28 mouse cellular contexts compared by ENCODE assay signal in the genomic region with DNA sequence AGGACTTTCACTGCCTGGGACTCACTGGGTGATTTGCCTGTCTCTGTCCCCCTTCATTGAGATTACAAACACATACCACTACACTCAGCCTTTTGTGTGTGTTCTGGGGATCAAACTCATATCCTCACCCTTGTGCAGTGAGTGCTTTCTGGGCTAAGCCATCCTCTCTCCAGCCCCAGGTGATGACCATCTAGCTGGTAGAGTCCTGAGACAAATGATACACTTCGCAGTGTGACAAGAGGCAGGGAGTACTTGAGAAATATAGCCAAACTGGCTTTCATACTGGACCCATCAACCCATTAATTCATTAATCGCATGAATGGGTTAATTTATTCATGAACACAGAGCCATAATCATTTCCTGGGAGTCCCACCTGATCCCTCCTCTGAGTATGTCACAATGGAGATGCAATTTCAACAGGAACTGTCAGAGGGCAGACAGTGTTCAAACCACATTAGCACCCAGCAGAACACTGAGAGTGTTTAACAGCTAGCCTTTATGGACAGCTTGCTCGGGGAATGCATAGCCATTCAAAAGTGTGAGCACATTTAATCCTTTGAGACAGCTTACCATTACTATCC.
DNase-seq lines count a peak whose midpoint lies in the region; ATAC-seq and TF ChIP-seq lines count a peak whose summit lies in the region.
"Had no signal": no experiment of that assay in that cellular context is flagged by ENCODE, and none has a peak within 500 bp of the region (broad histone marks: within the 10 kb centered on the region; RNA-seq: fewer than 3 reads in every experiment).

No protein-coding gene starts in this region.

- TF ChIP-seq CTCF in hindbrain, postnatal 0 days (IDR thresholded peaks at IDR 0.05; ENCODE audit: low read depth) = no peak

- 85% methylated on average over 3 of the region's 3 CpGs for WGBS in forebrain, embryonic 12.5 days
- 74% methylated on average over 3 of the region's 3 CpGs for WGBS in forebrain, embryonic 13.5 days
- WGBS in midbrain, embryonic 13.5 days = 75% methylated on average over 3 of the region's 3 CpGs
- 68% methylated on average over 3 of the region's 3 CpGs for WGBS in midbrain, embryonic 14.5 days
- 69% methylated on average over 3 of the region's 3 CpGs for WGBS in hindbrain, embryonic 12.5 days
- whole genome bisulfite sequencing in hindbrain, postnatal 0 days = 56% methylated on average over 3 of the region's 3 CpGs

- H3K27me3 ChIP-seq in forebrain, embryonic 12.5 days = peaks cover 5% of the 10 kb centered on the region; the same call in 1 of the 2 replicates
- H3K27me3 ChIP-seq in forebrain, embryonic 13.5 days = no peaks in the 10 kb centered on the region
- no peaks in the 10 kb centered on the region for H3K27me3 ChIP-seq in midbrain, embryonic 13.5 days
- H3K27me3 ChIP-seq in midbrain, embryonic 14.5 days (ENCODE audit: control insufficient read depth, insufficient read depth, low read length) = no peaks in the 10 kb centered on the region
- no peaks in the 10 kb centered on the region for H3K27me3 ChIP-seq in hindbrain, embryonic 12.5 days
- H3K27me3 ChIP-seq in hindbrain, postnatal 0 days (ENCODE audit: insufficient read depth, low read length) = no peaks in the 10 kb centered on the region
- H3K27me3 ChIP-seq: embryonic facial prominence, embryonic 12.5 days; limb, embryonic 12.5 days; liver, embryonic 15.5 days; midbrain, embryonic 12.5 days had no signal

- no peak overlapping the region for H3K4me3 ChIP-seq in forebrain, embryonic 12.5 days (replicated peaks)
- no peak overlapping the region for H3K4me3 ChIP-seq in forebrain, embryonic 13.5 days
- no peak overlapping the region for H3K4me3 ChIP-seq in midbrain, embryonic 13.5 days (replicated peaks)
- H3K4me3 ChIP-seq in midbrain, embryonic 14.5 days (replicated peaks; ENCODE audit: low read depth, low read length) = no peak overlapping the region
- H3K4me3 ChIP-seq in hindbrain, embryonic 12.5 days = no peak overlapping the region
- no peak overlapping the region for H3K4me3 ChIP-seq in hindbrain, postnatal 0 days (ENCODE audit: low read length)
- H3K4me3 ChIP-seq: embryonic facial prominence, embryonic 12.5 days; heart, embryonic 12.5 days; left cerebral cortex, adult 2 months; limb, embryonic 12.5 days; liver, embryonic 15.5 days; midbrain, embryonic 12.5 days had no signal

- H3K4me2 ChIP-seq in forebrain, embryonic 12.5 days = no peak overlapping the region
- no peak overlapping the region for H3K4me2 ChIP-seq in forebrain, embryonic 13.5 days
- no peak overlapping the region for H3K4me2 ChIP-seq in midbrain, embryonic 13.5 days (replicated peaks)
- H3K4me2 ChIP-seq in midbrain, embryonic 14.5 days (ENCODE audit: low read length) = no peak overlapping the region
- no peak overlapping the region for H3K4me2 ChIP-seq in hindbrain, embryonic 12.5 days (replicated peaks)
- no peak overlapping the region for H3K4me2 ChIP-seq in hindbrain, postnatal 0 days (ENCODE audit: low read depth, low read length)
- H3K4me2 ChIP-seq: embryonic facial prominence, embryonic 12.5 days; heart, embryonic 12.5 days; limb, embryonic 12.5 days; liver, embryonic 15.5 days; lung, embryonic 14.5 days; midbrain, embryonic 12.5 days had no signal

- no peaks in the 10 kb centered on the region for H3K9me3 ChIP-seq in forebrain, embryonic 12.5 days
- no peaks in the 10 kb centered on the region; the same call in 1 of the 2 replicates for H3K9me3 ChIP-seq in forebrain, embryonic 13.5 days (replicated peaks)
- H3K9me3 ChIP-seq in midbrain, embryonic 13.5 days = no peaks in the 10 kb centered on the region
- H3K9me3 ChIP-seq in midbrain, embryonic 14.5 days (ENCODE audit: control insufficient read depth, low read length) = no peaks in the 10 kb centered on the region
- no peaks in the 10 kb centered on the region for H3K9me3 ChIP-seq in hindbrain, embryonic 12.5 days (replicated peaks)
- no peaks in the 10 kb centered on the region for H3K9me3 ChIP-seq in hindbrain, postnatal 0 days (ENCODE audit: low read length)
- H3K9me3 ChIP-seq: embryonic facial prominence, embryonic 12.5 days; G1E; heart, embryonic 12.5 days; liver, embryonic 15.5 days; midbrain, embryonic 12.5 days had no signal

- peak; percentile 55; the same call in 1 of the 2 replicates for ATAC-seq in forebrain, embryonic 12.5 days (ENCODE audit: low FRiP score)
- no peak for ATAC-seq in forebrain, embryonic 13.5 days
- ATAC-seq in midbrain, embryonic 13.5 days = peak; percentile 56
- no peak for ATAC-seq in midbrain, embryonic 14.5 days (ENCODE audit: low FRiP score, low TSS enrichment)
- ATAC-seq in hindbrain, embryonic 12.5 days (ENCODE audit: low FRiP score) = peak; percentile 79
- ATAC-seq in hindbrain, postnatal 0 days = peak; percentile 75
- ATAC-seq: inflammation-experienced regulatory T-cells, adult 6 months had no signal

- no peak overlapping the region for H3K27ac ChIP-seq in forebrain, embryonic 12.5 days
- no peak overlapping the region for H3K27ac ChIP-seq in forebrain, embryonic 13.5 days
- H3K27ac ChIP-seq in midbrain, embryonic 13.5 days = peak overlapping the region; percentile 44; the same call in 1 of the 2 replicates
- H3K27ac ChIP-seq in midbrain, embryonic 14.5 days (replicated peaks; ENCODE audit: low read depth, low read length) = no peak overlapping the region
- peak overlapping the region; percentile 76 for H3K27ac ChIP-seq in hindbrain, embryonic 12.5 days
- no peak overlapping the region for H3K27ac ChIP-seq in hindbrain, postnatal 0 days
- H3K27ac ChIP-seq: embryonic facial prominence, embryonic 12.5 days; left cerebral cortex, adult 2 months; limb, embryonic 12.5 days; liver, embryonic 15.5 days; midbrain, embryonic 12.5 days had no signal

- H3K4me1 ChIP-seq in forebrain, embryonic 12.5 days = no peaks in the 10 kb centered on the region
- H3K4me1 ChIP-seq in forebrain, embryonic 13.5 days = no peaks in the 10 kb centered on the region
- peaks cover 13% of the 10 kb centered on the region for H3K4me1 ChIP-seq in midbrain, embryonic 13.5 days (replicated peaks)
- 0 out of 2 replicates have a peak, but pooled peaks cover 12% of the 10 kb centered on the region for H3K4me1 ChIP-seq in midbrain, embryonic 14.5 days (ENCODE audit: control insufficient read depth, insufficient read depth, low read length)
- peaks cover 12% of the 10 kb centered on the region for H3K4me1 ChIP-seq in hindbrain, embryonic 12.5 days
- H3K4me1 ChIP-seq in hindbrain, postnatal 0 days (ENCODE audit: insufficient read depth, low read length) = no peaks in the 10 kb centered on the region
- H3K4me1 ChIP-seq: embryonic facial prominence, embryonic 12.5 days; heart, embryonic 12.5 days; limb, embryonic 12.5 days; midbrain, embryonic 12.5 days had no signal

- H3K9ac ChIP-seq in forebrain, embryonic 12.5 days = no peak overlapping the region
- no peak overlapping the region for H3K9ac ChIP-seq in forebrain, embryonic 13.5 days
- H3K9ac ChIP-seq in midbrain, embryonic 13.5 days (replicated peaks) = no peak overlapping the region
- H3K9ac ChIP-seq in midbrain, embryonic 14.5 days (replicated peaks; ENCODE audit: low read length) = no peak overlapping the region
- no peak overlapping the region for H3K9ac ChIP-seq in hindbrain, embryonic 12.5 days
- no peak overlapping the region for H3K9ac ChIP-seq in hindbrain, postnatal 0 days (replicated peaks; ENCODE audit: low read length)
- H3K9ac ChIP-seq: embryonic facial prominence, embryonic 12.5 days; heart, embryonic 12.5 days; limb, embryonic 12.5 days; liver, embryonic 15.5 days; lung, embryonic 14.5 days; midbrain, embryonic 12.5 days had no signal

- DNase-seq in midbrain, embryonic 14.5 days = no peak
- peak; percentile 35 for DNase-seq in hindbrain, postnatal 0 days (ENCODE audit: low spot score)
- no peak for DNase-seq in kidney, postnatal 14 days
- DNase-seq: adrenal gland, adult 8-10 months; cerebellum, adult 8-10 months; cerebellum, postnatal 36 days; gastrocnemius, postnatal 25 days; heart, adult 18-20 months; heart, postnatal 4 days; kidney, adult 11 months; kidney, postnatal 25 days; lung, embryonic 14.5 days; lung, postnatal 14 days; right cerebral cortex, postnatal 4 days; thymus, adult 2 months; thymus, postnatal 36 days had no signal

- no peaks in the 10 kb centered on the region for H3K36me3 ChIP-seq in forebrain, embryonic 12.5 days (replicated peaks)
- H3K36me3 ChIP-seq in forebrain, embryonic 13.5 days (ENCODE audit: poor library complexity, severe bottlenecking) = no peaks in the 10 kb centered on the region
- no peaks in the 10 kb centered on the region for H3K36me3 ChIP-seq in midbrain, embryonic 13.5 days
- no peaks in the 10 kb centered on the region for H3K36me3 ChIP-seq in midbrain, embryonic 14.5 days (ENCODE audit: control insufficient read depth, insufficient read depth, low read length)
- no peaks in the 10 kb centered on the region for H3K36me3 ChIP-seq in hindbrain, embryonic 12.5 days
- H3K36me3 ChIP-seq in hindbrain, postnatal 0 days (ENCODE audit: insufficient read depth, low read length) = no peaks in the 10 kb centered on the region
- H3K36me3 ChIP-seq: embryonic facial prominence, embryonic 12.5 days; G1E; heart, embryonic 12.5 days; limb, embryonic 12.5 days; liver, embryonic 15.5 days; midbrain, embryonic 12.5 days had no signal

Comparison
In these comparisons a context has a peak if more than half of its experiments do, and no peak if none do; other contexts are left out.
1. ATAC-seq: peak in forebrain, embryonic 12.5 days (single experiment), midbrain, embryonic 13.5 days (single experiment), hindbrain, embryonic 12.5 days (single experiment) and hindbrain, postnatal 0 days (single experiment); none in forebrain, embryonic 13.5 days (single experiment) and midbrain, embryonic 14.5 days (single experiment).
2. H3K27ac ChIP-seq: peak in midbrain, embryonic 13.5 days (single experiment) and hindbrain, embryonic 12.5 days (single experiment); none in forebrain, embryonic 12.5 days (single experiment), forebrain, embryonic 13.5 days (single experiment), midbrain, embryonic 14.5 days (single experiment) and hindbrain, postnatal 0 days (single experiment).